Mouse (Mus musculus): Measurements from ENCODE around the gene Sergef.

DNA sequence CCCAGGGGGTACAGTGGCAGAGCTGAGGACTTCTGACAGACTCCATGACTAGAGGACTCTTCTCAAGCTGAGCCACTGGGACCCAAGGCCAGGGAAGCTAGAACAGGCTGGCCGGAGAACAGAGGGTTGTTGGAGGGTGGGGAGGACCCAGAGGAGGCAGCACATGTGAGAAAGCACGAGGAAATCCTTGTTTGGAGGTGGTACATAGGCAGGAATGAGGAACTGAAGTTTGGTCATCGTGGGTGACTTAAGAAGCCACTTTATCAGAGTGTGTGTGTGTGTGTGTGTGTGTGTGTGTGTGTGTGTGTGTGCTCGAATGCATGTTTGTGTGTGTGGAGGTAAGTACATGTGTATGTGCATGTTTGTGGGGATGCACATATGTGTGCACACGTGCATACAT is 108.3 kb downstream of the Sergef start:
- no peak for TF ChIP-seq POLR2A (IDR thresholded peaks at IDR 0.05; ENCODE audit: low read depth, low read length)
- no peak for TF ChIP-seq CTCF (IDR thresholded peaks at IDR 0.05; ENCODE audit: borderline replicate concordance, insufficient read depth, low read length)
